Mouse (Mus musculus): ENCODE results near the gene Tyk2. TPM values are rescaled to one million over a fixed set of nuclear protein-coding genes. Genes with fewer than 3 reads are reported as not detected.

Tyk2 gene
- polyA plus RNA-seq (2014; fragmentation: Illumina TruSeq; extraction: RNeasy Lipid Tissue Mini Kit (QIAGEN cat#74804)): 1.4 TPM

GRCm38 (mm10) chr9:21131059-21131956, at the start of gene Tyk2:
TSS of gene Tyk2 (minus strand) at chr9:21131243.

GRCm38 (mm10) chr9:21165041-21165951, 34.3 kb upstream of the Tyk2 start, which contains the start of gene Pde4a:
TSS of gene Pde4a (plus strand) at chr9:21165714.

GRCm38 (mm10) chr9:21149654-21150419, 18.8 kb upstream of the Tyk2 start, which contains the start of gene Cdc37:
TSS of gene Cdc37 (minus strand) at chr9:21149982.

GRCm38 (mm10) chr9:21091707-21092320, 39.2 kb downstream of the Tyk2 start, which contains the start of the genes Gm38431 and Raver1:
TSS of gene Gm38431 (minus strand) at chr9:21091997.
TSS of gene Raver1 (minus strand) at chr9:21092008.

GRCm38 (mm10) chr9:21073044-21073840, 57.8 kb downstream of the Tyk2 start, which contains the start of the genes Gm49373 and Fdx1l:
TSS of gene Gm49373 (minus strand) at chr9:21073096.
TSS of gene Fdx1l (minus strand) at chr9:21073614.

GRCm38 (mm10) chr9:21067006-21067684, 63.9 kb downstream of the Tyk2 start, which contains the start of gene Zglp1:
TSS of gene Zglp1 (minus strand) at chr9:21067093.

Other genes starting within 250 kb of the Tyk2 start
- gene Ppan, start 243.1 kb downstream of the Tyk2 start, polyA plus RNA-seq (2014; fragmentation: Illumina TruSeq; extraction: RNeasy Lipid Tissue Mini Kit (QIAGEN cat#74804)): 0.40 TPM
- gene Eif3g, start 232.6 kb downstream of the Tyk2 start, polyA plus RNA-seq (2014; fragmentation: Illumina TruSeq; extraction: RNeasy Lipid Tissue Mini Kit (QIAGEN cat#74804)): 23.3 TPM
- gene Dnmt1, start 171.4 kb downstream of the Tyk2 start, polyA plus RNA-seq (2014; fragmentation: Illumina TruSeq; extraction: RNeasy Lipid Tissue Mini Kit (QIAGEN cat#74804)): 19.1 TPM
- 1.7 TPM for gene S1pr2, start 154.5 kb downstream of the Tyk2 start, polyA plus RNA-seq (2014; fragmentation: Illumina TruSeq; extraction: RNeasy Lipid Tissue Mini Kit (QIAGEN cat#74804))
- gene Mrpl4, start 128.5 kb downstream of the Tyk2 start, polyA plus RNA-seq (2014; fragmentation: Illumina TruSeq; extraction: RNeasy Lipid Tissue Mini Kit (QIAGEN cat#74804)): 0.63 TPM
- 4.0 TPM for gene Icam1, start 115.3 kb downstream of the Tyk2 start, polyA plus RNA-seq (2014; fragmentation: Illumina TruSeq; extraction: RNeasy Lipid Tissue Mini Kit (QIAGEN cat#74804))
- not detected for gene Icam4, start 101.9 kb downstream of the Tyk2 start, polyA plus RNA-seq (2014; fragmentation: Illumina TruSeq; extraction: RNeasy Lipid Tissue Mini Kit (QIAGEN cat#74804))
- gene Icam5, start 99.2 kb downstream of the Tyk2 start, polyA plus RNA-seq (2014; fragmentation: Illumina TruSeq; extraction: RNeasy Lipid Tissue Mini Kit (QIAGEN cat#74804)): not detected
- not detected for gene Zglp1, start 64.2 kb downstream of the Tyk2 start, polyA plus RNA-seq (2014; fragmentation: Illumina TruSeq; extraction: RNeasy Lipid Tissue Mini Kit (QIAGEN cat#74804))
- not detected for gene Gm49373, start 58.1 kb downstream of the Tyk2 start, polyA plus RNA-seq (2014; fragmentation: Illumina TruSeq; extraction: RNeasy Lipid Tissue Mini Kit (QIAGEN cat#74804))
- gene Fdx1l, start 57.6 kb downstream of the Tyk2 start, polyA plus RNA-seq (2014; fragmentation: Illumina TruSeq; extraction: RNeasy Lipid Tissue Mini Kit (QIAGEN cat#74804)): not detected
- 0.54 TPM for gene Gm38431, start 39.2 kb downstream of the Tyk2 start, polyA plus RNA-seq (2014; fragmentation: Illumina TruSeq; extraction: RNeasy Lipid Tissue Mini Kit (QIAGEN cat#74804))
- 16.4 TPM for gene Raver1, start 39.2 kb downstream of the Tyk2 start, polyA plus RNA-seq (2014; fragmentation: Illumina TruSeq; extraction: RNeasy Lipid Tissue Mini Kit (QIAGEN cat#74804))
- gene Cdc37, start 18.7 kb upstream of the Tyk2 start, polyA plus RNA-seq (2014; fragmentation: Illumina TruSeq; extraction: RNeasy Lipid Tissue Mini Kit (QIAGEN cat#74804)): 11.9 TPM
- 0.60 TPM for gene Pde4a, start 34.5 kb upstream of the Tyk2 start, polyA plus RNA-seq (2014; fragmentation: Illumina TruSeq; extraction: RNeasy Lipid Tissue Mini Kit (QIAGEN cat#74804))
- 9.5 TPM for gene Keap1, start 108.1 kb upstream of the Tyk2 start, polyA plus RNA-seq (2014; fragmentation: Illumina TruSeq; extraction: RNeasy Lipid Tissue Mini Kit (QIAGEN cat#74804))
- not detected for gene S1pr5, start 117.2 kb upstream of the Tyk2 start, polyA plus RNA-seq (2014; fragmentation: Illumina TruSeq; extraction: RNeasy Lipid Tissue Mini Kit (QIAGEN cat#74804))
- 0.80 TPM for gene Atg4d, start 134.1 kb upstream of the Tyk2 start, polyA plus RNA-seq (2014; fragmentation: Illumina TruSeq; extraction: RNeasy Lipid Tissue Mini Kit (QIAGEN cat#74804))
- 3.7 TPM for gene Kri1, start 156.7 kb upstream of the Tyk2 start, polyA plus RNA-seq (2014; fragmentation: Illumina TruSeq; extraction: RNeasy Lipid Tissue Mini Kit (QIAGEN cat#74804))
- 3.8 TPM for gene Cdkn2d, start 160.2 kb upstream of the Tyk2 start, polyA plus RNA-seq (2014; fragmentation: Illumina TruSeq; extraction: RNeasy Lipid Tissue Mini Kit (QIAGEN cat#74804))
- 0.74 TPM for gene Ap1m2, start 181.1 kb upstream of the Tyk2 start, polyA plus RNA-seq (2014; fragmentation: Illumina TruSeq; extraction: RNeasy Lipid Tissue Mini Kit (QIAGEN cat#74804))
- gene Slc44a2, start 189.5 kb upstream of the Tyk2 start, polyA plus RNA-seq (2014; fragmentation: Illumina TruSeq; extraction: RNeasy Lipid Tissue Mini Kit (QIAGEN cat#74804)): 27.2 TPM
- 48.9 TPM for gene Ilf3, start 236.6 kb upstream of the Tyk2 start, polyA plus RNA-seq (2014; fragmentation: Illumina TruSeq; extraction: RNeasy Lipid Tissue Mini Kit (QIAGEN cat#74804))